Mouse (Mus musculus) layer of hippocampus, adult 9-11 months (tissue): ENCODE data around the gene Bahd1.

ENCODE experiments used
- DNase-seq: peaks from one replicate; pipeline ENCODE4 v3.0.0; 2022

Bahd1 gene

DNA sequence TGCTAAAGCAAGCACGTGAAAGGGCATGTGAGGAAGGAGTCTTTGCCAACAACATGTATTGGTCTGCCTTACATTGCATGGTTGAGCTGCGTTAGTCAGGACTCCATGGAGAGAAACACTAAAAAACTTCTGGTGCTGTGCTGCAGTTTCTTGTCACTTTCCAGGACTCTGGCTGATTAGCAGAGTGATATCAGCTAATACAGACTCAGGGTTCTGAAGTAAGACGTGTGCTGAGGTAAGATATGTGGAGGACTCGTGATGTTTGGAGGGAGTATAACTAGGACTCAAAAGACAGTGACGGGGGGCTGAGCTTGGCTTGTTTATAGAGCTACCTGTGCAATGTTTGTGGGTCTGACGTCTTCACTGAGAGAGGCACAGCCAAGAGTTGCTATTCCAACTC lies 43.1 kb downstream of the Bahd1 start:
- DNase-seq: no peak

DNA sequence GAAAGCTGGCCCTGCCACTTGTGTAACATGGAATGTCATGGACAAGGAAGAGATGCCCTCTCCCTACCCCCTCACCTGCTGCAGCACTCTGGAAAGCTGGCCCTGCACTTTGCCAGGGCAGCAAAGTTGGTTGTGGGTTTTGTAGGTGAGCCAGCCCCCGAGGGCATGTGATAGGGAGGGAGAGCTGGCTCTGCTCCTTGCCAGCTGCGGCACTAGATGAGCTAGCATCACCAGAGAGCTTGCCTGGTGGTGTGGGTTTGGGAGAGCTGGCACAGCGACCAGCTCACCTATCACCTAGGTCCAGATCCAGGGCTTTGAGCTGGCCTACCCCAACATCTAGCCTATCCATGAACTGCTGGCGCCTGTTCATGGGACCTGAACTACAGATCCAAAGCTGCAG lies 48.6 kb downstream of the Bahd1 start:
- no peak for DNase-seq

DNA sequence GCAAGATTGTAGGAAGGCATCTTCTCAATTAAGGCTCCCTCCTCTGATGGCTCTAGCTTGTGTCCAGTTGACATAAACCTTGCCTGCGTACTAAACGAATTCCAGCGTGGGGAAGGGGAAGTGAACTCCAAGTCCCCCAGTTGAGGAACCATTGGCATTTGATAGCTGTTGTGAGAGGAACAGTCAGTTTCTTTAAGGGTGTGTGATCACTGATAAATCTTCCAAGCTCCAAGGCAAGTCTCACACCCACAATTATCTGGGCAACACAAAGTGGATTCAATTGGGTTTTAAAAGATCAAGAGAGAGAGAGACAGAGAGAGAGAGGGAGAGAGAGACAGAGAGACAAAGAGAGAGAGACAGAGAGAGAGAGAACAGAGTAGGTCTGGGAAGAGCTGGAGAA lies 49.5 kb downstream of the Bahd1 start:
- no peak for DNase-seq

DNA sequence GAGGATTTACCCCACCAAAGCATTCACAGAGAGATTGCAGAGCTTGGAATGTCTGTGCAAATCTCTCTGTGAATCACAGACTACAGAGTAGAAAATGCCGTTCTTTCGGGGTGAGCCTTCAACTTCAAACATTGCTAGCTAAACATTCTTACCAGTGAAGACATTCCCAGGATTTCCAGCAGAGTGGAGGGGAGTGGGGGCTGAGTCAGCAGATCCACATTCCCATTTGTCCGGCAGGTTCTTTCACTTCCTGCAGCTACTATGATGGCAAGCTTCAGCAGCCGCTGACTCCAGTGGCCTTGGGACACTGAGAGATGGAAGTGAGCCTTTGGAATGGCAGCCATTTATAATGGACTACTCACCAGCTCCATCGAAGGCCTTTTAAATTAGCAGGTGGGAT lies 56.3 kb downstream of the Bahd1 start:
- no peak for DNase-seq

DNA sequence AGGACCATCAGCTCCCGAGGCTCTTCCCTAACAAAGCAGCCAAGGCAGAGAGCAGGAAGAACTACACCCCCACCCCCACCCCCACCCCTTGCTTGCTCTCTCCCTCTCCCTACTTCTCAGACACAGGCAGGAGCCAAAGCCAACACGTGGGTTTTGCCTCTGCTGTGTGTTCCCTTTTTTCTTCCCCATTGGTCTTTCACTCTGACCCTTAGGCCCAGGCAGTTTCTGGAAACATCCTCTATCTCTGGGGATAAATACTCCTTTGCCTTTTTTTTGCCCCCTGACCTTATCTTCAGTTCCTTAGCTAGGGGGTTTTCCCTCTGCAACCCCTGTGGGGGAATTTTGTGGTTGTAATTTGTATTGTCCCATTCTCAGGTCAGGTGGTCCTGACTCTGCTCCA lies 59.5 kb downstream of the Bahd1 start:
- peak; percentile 10 for DNase-seq

DNA sequence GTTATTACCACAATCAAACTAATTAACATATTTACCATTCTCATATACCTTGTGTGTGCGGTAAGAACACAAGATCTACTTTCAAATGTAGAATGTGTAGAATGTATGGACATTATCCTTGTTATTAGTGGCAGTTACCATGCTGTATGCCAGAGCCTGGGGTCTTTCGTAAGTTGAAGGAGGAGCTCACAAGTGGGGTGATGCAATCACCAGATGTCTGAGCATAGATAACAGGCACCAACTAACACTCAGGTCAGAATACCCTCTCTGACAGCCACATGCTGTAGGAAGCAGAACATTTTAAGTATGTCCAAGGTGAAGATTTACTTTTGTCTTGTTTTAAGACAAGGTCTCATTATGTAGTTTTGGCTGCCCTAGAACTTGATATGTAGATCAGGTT lies 60.2 kb downstream of the Bahd1 start:
- no peak for DNase-seq

DNA sequence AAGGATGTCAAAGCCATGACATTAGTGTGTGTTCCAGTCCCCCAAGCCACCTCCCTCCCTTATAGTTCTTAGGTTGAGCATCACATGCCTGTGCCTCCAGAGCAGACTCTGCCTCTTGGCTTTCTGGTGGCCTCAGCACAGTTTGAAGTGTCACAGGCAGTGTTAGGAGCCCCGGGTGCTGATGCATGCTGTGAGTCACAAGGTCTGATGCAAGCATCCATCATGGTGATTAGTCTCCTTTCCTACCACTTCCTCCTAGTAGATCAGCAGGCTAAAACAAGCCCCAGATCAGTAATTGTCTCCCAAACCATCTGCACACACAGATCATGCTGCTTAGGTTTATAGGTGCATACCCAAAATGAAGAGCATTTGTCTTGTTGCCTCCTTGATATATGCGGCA lies 61.4 kb downstream of the Bahd1 start:
- peak; percentile 23 for DNase-seq

DNA sequence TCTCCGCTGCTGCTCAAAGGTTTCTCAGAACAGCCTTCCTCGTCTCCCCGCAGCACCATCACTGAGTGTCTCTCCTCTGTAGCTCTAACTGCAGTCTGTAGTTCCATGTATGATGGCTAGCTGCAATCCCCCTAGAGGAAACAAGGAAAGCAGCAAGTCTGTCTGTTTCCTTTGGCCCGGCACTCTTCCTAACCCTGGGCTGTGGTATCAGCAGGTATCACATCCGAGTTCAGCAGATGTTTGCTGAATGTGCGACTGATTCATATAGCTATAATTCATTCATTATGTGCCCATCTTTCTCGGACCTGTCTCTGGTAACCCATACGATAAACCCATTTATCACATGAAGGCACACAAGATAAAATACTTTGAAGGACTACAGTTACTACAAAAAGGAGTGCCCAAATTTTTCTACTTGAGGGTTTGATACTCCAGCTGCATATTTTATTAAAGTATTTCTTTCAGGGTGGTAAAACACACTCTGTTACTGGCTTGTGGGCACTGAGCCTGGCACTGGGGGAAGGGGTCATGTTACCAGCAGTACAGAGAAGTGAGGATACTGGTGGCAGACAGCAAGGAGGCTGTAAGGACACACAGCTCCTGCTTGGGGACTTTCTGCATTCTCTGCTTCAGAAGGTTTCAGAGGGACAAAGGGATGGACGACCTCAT lies 63.0 kb downstream of the Bahd1 start:
- DNase-seq: no peak

DNA sequence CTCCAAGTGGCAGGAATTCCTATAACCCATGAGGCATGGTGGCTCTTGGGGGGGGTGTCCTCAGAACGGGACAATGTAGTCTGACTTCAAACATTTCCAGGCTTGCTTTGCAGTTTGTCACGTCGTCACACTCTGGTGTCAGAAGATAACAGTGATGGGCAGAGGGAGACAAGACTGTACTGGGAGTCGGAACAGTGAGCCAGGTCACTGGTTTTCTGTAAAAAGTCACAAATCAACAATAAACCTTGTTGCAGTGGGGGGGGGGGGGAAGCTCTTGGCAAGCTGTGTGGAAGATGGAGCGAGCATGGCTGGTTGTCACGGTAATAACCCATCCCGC lies 63.5 kb downstream of the Bahd1 start:
- no peak for DNase-seq

DNA sequence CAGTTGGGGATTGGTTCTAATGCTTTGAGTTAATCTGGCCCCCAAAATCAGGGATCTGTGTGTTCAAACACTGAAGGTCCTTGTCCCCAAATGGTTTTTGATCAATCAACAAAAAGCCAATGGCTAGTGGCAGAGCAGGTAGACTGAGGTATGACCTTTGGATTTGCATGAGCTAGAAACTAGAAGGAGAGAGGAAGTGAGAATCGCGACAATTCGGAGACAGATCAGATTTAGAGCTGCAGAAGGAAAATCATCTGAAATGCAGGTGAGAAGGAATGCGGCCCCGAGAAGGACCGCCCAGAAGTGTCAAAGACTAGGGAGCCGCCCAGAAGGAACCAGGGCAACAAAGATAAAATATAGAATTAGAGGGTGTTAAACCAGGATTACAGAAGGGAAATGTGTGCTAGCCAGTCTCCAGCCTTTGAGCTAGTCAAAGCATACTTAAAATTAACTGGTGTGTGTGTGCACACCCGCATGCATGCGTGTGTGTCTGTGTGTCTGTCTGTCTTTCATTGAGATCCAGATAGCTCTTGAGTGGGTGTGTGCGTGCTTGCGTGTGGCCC lies 69.5 kb downstream of the Bahd1 start:
- DNase-seq: no peak

DNA sequence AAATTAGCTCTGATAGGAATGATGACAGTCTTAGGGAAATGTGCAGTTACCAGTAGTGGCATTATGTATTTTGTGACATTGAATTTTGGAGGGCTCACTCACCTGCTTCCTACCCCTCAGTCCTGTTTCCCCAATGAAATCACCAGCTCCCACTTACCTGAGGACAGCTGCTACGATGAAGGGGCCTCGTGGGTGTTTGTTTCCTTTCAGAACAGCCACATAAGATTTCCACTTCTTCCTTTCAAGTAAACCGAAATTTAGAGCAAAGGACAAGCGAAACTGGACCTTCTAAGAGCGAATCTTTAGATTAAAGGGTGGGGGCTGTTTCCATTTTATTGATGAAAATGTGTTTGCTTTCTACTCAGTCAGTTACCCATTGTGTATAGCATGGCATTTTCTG lies 71.9 kb downstream of the Bahd1 start:
- no peak for DNase-seq

DNA sequence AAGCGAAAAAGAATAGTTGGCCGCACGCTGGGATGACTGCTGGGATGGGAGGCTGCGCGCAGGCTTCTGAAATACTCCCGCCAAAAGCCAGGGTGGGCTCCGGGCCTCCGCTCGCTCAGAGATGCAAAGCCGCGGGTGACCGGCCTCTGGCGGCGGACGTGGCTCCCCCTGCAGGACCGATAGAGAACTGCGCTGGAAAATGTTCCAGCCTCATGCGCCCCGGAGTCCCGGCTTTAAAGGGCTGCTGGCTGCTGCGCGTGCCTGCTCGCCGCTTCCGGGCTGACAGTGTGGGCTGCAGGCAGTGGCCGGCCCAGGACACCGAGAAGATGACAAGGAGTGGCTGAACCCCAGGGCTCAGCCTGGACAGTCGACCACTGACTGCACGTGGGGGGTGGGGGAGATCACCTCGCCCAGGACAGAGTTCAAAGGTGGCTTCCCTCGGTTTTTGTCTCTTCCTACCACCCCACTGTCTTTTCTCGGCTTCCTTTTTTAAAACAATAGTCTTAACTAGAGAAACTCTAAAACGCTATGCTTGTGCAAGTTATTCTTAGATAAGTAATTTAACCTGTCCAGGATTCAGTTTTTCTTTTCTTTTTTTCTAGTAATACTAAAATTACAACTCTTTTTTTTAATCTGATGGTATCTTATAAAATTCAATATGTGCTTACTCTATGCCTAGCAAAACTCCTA lies 72.7 kb downstream of the Bahd1 start:
- peak; percentile 77 for DNase-seq
